Mouse (Mus musculus) stomach, embryonic 15.5 days (tissue): ENCODE measurements around the gene Prkn. TPM values are rescaled to one million over a fixed set of nuclear protein-coding genes. Genes with fewer than 3 reads are reported as not detected.

Source experiments
- ATAC-seq: fragments of 200-750 bp; cut with Nextera tagmentation; 2 replicates; pipeline ENCODE4 v1.8.0; 2017; ENCODE audit warnings: low read depth, moderate number of reproducible peaks, moderate TSS enrichment; ENCODE audit not compliant: insufficient read depth, low FRiP score
- H3K27ac ChIP-seq: fragments of 300-500 bp; sonication (generic); 2 replicates; pipeline ENCODE4 v1.5.1; 2015; ENCODE audit warnings: mild to moderate bottlenecking, inconsistent platforms
- H3K27me3 ChIP-seq: fragments of 300-500 bp; sonication (generic); replicated peaks from 2 replicates; pipeline ENCODE4 v1.6.1; 2015; ENCODE audit warnings: inconsistent platforms
- H3K36me3 ChIP-seq: fragments of 300-500 bp; sonication (generic); 2 replicates; pipeline ENCODE4 v1.6.1; 2015; ENCODE audit warnings: inconsistent platforms
- H3K4me1 ChIP-seq: fragments of 300-500 bp; sonication (generic); 2 replicates; pipeline ENCODE4 v1.6.1; 2015; ENCODE audit warnings: inconsistent platforms
- H3K4me2 ChIP-seq: fragments of 300-500 bp; sonication (generic); 2 replicates; pipeline ENCODE4 v1.6.1; 2015; ENCODE audit warnings: mild to moderate bottlenecking, inconsistent platforms
- H3K4me3 ChIP-seq: fragments of 300-500 bp; sonication (generic); replicated peaks from 2 replicates; pipeline ENCODE4 v1.5.1; 2015; ENCODE audit warnings: inconsistent platforms
- H3K9ac ChIP-seq: fragments of 300-500 bp; sonication (generic); 2 replicates; pipeline ENCODE4 v1.6.1; 2015; ENCODE audit warnings: inconsistent platforms
- H3K9me3 ChIP-seq: fragments of 300-500 bp; sonication (generic); 2 replicates; pipeline ENCODE4 v1.6.1; 2016; ENCODE audit warnings: inconsistent platforms
- WGBS: fragments of 180-500 bp; shearing (Covaris S2); methylation state at CpG from one replicate; pipeline ENCODE4 v1.1.7; 2015; 5-methylcytosine and 5-hydroxymethylcytosine counted together
- polyA plus RNA-seq: library from polyadenylated mRNA; unstranded; fragments of >200 nt; fragmentation: Nextera tagmentation; extraction: Ambion mirVana; gene quantifications from 2 replicates; pipeline ENCODE4 v1.2.1, GENCODE M21; 2015

The Prkn gene
- polyA plus RNA-seq, 1 experiment from 2014 or later: 2.0 TPM

DNA sequence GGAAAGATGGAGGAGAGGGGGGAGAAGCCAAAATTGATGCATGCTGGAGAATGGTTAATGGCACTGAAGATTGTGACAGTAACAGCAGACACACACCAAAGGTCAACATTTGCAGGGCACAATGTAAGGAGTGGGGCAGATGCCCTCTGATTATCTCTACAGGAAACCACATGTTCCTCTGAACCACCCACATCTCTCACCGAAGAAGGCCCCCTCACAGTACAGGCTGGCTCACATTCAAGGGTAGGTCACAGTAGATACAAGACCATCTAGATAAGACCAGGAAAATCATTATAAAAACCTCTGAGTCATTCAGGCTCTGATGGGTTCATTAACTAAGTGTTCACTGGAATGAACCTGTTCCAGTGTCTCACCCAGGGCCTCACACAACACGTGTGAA is 1005.3 kb downstream of the Prkn start:
- Histone ChIP-seq H3K27me3 (no peaks in the 10 kb centered on the region), H3K9me3 (no peaks in the 10 kb centered on the region), H3K9ac (no peak overlapping the region), H3K4me3 (no peak overlapping the region), H3K36me3 (no peaks in the 10 kb centered on the region), H3K4me2 (no peak overlapping the region), H3K27ac (no peak overlapping the region), H3K4me1 (no peaks in the 10 kb centered on the region)
- 53% methylated on average over 2 of the region's 2 CpGs for WGBS
- no peak for ATAC-seq

DNA sequence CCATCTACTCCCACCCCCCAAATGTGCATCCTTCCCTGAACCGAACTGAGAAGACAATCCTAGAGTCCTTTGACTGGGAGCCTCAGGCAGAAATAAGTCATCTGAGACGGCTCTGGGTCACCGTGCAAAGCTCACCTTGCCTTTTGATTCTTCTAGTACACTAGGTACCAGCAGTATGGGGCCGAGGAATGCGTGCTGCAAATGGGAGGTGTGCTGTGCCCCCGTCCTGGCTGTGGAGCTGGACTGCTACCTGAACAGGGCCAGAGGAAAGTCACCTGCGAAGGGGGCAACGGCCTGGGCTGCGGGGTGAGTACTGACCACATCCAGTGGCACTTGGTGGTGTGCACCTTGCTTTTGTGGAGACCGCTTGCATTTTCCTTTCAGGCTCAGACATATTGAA is 1014.4 kb downstream of the Prkn start:
- no peak overlapping the region for H3K9ac ChIP-seq
- no peak overlapping the region for H3K27ac ChIP-seq
- no peak for ATAC-seq
- WGBS: 72% methylated on average over 10 of the region's 10 CpGs
- no peak overlapping the region for H3K4me2 ChIP-seq
- H3K9me3 ChIP-seq: no peaks in the 10 kb centered on the region
- H3K4me3 ChIP-seq: no peak overlapping the region
- H3K4me1 ChIP-seq: no peaks in the 10 kb centered on the region
- H3K36me3 ChIP-seq: no peaks in the 10 kb centered on the region
- H3K27me3 ChIP-seq: no peaks in the 10 kb centered on the region

DNA sequence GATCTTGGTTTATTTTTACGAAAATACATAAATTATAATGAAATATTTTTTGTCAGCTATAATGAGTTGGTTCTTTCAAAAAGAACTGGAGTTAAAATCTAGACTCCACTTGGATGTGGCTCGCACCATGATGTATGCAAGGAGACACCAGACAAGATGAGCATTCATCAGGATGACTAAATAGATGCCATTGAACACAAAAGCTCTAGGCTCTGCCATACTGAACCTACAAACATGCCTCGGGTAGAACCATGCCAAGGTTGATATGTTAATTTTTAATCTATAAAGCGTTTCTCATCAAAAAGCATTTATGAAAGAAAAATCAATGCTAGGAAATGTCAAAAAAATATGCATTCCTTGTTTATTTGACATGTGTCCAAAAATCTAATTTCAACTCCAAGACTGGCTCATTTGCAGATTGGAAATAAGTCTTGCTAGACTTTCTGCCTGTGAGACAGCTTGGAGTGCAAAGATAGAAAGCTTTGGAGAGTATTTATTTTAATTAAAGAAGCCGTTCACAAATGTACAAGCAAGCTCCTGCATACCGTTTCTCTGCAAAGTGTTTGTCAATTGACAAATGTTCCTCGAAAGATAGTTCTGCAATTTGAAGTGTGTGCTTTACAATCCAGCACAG is 1018.7 kb downstream of the Prkn start:
- H3K4me2 ChIP-seq: no peak overlapping the region
- H3K4me3 ChIP-seq: no peak overlapping the region
- WGBS: 69% methylated on average over 7 of the region's 7 CpGs
- H3K9ac ChIP-seq: no peak overlapping the region
- no peaks in the 10 kb centered on the region for H3K27me3 ChIP-seq
- no peak for ATAC-seq
- H3K9me3 ChIP-seq: no peaks in the 10 kb centered on the region
- no peaks in the 10 kb centered on the region for H3K36me3 ChIP-seq
- H3K27ac ChIP-seq: no peak overlapping the region
- no peaks in the 10 kb centered on the region for H3K4me1 ChIP-seq

DNA sequence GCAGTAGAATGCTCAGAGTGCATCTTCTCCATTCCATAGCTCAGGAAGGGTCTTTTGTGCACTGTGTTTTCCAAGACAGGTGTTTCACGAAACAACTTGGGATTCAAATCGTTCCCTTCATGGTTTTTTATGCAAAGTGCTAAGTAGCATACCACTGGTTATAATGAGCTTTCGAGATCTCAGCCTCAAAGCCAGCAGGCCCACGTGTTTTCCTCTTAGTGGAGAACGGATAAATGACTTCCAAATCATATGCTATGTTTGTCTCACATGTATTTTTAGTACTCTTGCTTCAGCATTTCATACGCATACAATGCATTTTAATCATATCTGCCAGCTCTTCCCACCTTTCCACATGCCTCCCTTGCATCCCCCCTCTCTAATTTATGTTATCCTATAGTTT is 1021.0 kb downstream of the Prkn start:
- Histone ChIP-seq H3K27me3 (no peaks in the 10 kb centered on the region), H3K4me2 (no peak overlapping the region), H3K4me1 (no peaks in the 10 kb centered on the region), H3K4me3 (no peak overlapping the region), H3K9ac (no peak overlapping the region), H3K36me3 (no peaks in the 10 kb centered on the region), H3K9me3 (no peaks in the 10 kb centered on the region), H3K27ac (no peak overlapping the region)
- WGBS: 89% methylated on average over 6 of the region's 6 CpGs
- ATAC-seq: no peak

DNA sequence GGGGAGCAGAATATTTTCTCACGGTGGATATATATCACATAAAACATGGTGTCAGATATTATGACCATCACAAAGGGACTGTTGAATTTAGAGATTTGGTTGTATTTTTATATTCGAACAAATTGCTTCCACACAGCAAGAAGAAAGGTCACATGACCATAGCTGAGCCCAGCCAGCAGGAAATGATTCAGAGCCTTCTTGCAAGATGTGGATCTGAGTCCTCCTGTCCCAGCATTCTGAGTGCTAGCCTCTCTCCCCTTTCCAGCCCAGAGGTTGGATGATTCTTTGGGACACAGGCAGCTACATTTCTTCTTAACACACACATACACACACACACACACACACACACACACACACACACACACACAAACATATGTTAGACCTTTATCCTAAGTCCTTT is 1022.2 kb downstream of the Prkn start:
- Histone ChIP-seq H3K9me3 (no peaks in the 10 kb centered on the region), H3K27me3 (no peaks in the 10 kb centered on the region), H3K4me2 (no peak overlapping the region), H3K36me3 (no peaks in the 10 kb centered on the region), H3K9ac (no peak overlapping the region), H3K4me3 (no peak overlapping the region), H3K4me1 (no peaks in the 10 kb centered on the region), H3K27ac (no peak overlapping the region)
- 85% methylated on average over 2 of the region's 2 CpGs for WGBS
- ATAC-seq: no peak

DNA sequence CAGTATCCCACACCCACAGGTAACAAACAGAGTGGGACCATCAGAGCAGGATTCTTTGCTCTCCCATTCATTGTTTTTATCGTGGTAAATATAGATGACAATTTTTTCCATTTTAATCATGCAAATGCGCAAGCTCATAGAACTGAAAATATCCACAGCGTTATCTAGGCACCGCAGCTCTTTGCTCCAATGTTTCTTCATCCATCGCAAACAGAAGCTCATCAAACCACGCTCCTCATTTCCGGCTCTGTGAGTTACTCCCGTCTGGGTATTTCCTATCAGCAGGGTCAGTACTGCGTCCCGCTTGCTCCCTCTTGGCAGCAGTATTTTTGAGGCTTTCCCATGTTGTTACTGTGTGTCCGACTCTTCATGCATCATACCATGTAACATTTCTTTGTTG is 1022.8 kb downstream of the Prkn start:
- H3K9me3 ChIP-seq: no peaks in the 10 kb centered on the region
- H3K9ac ChIP-seq: no peak overlapping the region
- H3K4me1 ChIP-seq: no peaks in the 10 kb centered on the region
- no peaks in the 10 kb centered on the region for H3K27me3 ChIP-seq
- H3K4me3 ChIP-seq: no peak overlapping the region
- no peak overlapping the region for H3K4me2 ChIP-seq
- no peak for ATAC-seq
- H3K36me3 ChIP-seq: no peaks in the 10 kb centered on the region
- no peak overlapping the region for H3K27ac ChIP-seq
- 92% methylated on average over 11 of the region's 11 CpGs for WGBS

DNA sequence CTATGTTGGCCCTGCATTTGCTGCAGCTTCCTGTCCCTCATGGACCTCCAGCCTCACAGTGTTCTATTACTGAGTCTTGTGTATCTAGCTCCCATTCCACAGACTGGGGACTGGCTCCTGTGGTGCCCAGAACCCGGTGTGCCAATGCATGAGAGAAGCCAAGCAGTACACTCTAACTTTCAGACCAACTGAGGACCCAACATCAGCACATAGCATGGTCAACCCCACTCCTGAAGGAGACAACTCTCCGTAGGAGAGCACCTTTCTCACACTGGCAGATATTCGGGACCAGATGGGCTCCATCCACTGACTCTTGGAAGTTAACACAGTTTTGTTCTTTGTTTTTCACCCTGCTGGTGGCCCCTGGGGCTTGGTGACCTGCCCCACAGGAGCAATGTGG is 1026.0 kb downstream of the Prkn start:
- WGBS: 87% methylated on average over 3 of the region's 3 CpGs
- no peak for ATAC-seq
- Histone ChIP-seq H3K9ac (no peak overlapping the region), H3K4me3 (no peak overlapping the region), H3K27ac (no peak overlapping the region), H3K27me3 (no peaks in the 10 kb centered on the region), H3K36me3 (no peaks in the 10 kb centered on the region), H3K4me2 (no peak overlapping the region), H3K9me3 (no peaks in the 10 kb centered on the region), H3K4me1 (no peaks in the 10 kb centered on the region)

DNA sequence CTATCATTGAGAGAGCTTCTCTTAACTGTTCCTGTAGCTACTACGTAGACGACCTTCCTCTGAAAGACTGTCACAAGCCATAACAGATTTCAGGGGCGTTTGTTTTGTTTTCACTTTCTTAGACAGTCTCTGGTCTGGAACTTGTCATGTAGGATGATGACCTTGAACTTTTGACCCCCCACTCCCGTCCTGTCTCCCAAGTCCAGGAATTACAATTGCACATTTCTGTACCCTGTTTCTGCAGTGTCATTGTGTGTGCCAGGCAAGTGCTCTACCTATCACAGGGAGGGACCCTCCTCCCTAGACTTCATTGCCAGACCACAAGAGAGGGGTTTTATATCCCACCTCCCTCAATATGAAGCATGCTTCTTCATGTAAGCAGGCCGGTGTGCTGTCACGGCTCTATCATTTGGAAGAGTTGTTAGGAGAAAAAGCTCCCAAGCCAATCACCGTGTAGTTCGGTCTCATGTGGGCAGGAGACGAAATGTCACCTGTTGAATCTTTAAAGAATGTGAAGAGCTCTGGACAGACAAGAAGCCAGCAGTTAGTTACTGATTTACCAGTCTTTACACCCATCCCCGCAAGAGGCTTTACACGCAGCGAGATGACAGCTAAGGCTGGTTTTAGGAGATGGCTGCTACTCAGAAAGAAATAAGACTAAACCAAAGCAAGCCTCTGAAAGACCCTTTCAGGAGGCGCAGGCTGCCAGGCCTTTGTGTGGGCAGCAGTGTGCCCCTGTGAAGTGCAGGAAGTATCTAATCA is 1027.3 kb downstream of the Prkn start:
- Histone ChIP-seq H3K9me3 (no peaks in the 10 kb centered on the region), H3K4me1 (no peaks in the 10 kb centered on the region), H3K9ac (no peak overlapping the region), H3K27me3 (no peaks in the 10 kb centered on the region), H3K4me2 (no peak overlapping the region), H3K36me3 (no peaks in the 10 kb centered on the region), H3K27ac (no peak overlapping the region), H3K4me3 (no peak overlapping the region)
- no peak for ATAC-seq
- WGBS: 47% methylated on average over 13 of the region's 13 CpGs

DNA sequence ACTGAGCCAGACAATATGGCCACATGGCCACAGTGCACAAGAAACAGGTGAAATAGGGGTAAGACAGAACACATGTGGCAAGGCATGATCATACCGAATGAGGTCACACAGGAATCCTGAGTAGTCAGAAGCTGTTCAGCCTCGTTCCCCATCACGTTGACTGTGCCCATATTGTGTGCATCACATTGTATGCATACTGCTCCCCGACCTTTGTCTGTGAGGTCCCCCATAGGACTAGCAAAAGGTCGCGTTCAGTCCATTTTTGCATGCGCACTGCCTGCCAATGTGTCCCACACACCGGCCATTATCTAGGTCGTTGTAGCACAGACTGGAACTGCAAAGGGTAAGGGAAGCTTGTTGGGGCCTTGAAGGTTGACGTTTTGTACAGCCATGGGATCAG is 1030.4 kb downstream of the Prkn start:
- no peak overlapping the region for H3K4me2 ChIP-seq
- H3K9me3 ChIP-seq: no peaks in the 10 kb centered on the region
- no peaks in the 10 kb centered on the region for H3K4me1 ChIP-seq
- no peak overlapping the region for H3K27ac ChIP-seq
- H3K27me3 ChIP-seq: no peaks in the 10 kb centered on the region
- H3K4me3 ChIP-seq: no peak overlapping the region
- no peaks in the 10 kb centered on the region for H3K36me3 ChIP-seq
- no peak overlapping the region for H3K9ac ChIP-seq
- ATAC-seq: no peak
- 90% methylated on average over 10 of the region's 10 CpGs for WGBS

DNA sequence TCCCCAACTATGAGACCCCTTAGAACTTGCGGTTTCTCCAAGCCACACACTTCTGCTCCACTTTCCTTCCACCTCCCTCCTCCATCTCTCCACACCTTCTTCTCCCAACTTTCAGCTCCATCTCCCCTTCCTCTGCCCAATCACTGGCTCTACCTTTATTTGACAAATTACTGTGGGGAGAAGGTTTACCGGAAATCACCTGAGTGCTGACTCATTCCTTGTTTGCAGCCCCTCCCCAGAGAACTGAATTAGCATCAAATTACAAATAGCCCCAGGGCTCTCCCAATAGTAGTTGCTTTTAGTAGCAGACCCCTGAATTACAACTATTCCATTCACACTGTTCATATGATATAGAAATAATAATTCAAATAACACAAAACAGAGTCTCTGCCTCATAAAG is 1036.1 kb downstream of the Prkn start:
- 71% methylated on average over 2 of the region's 2 CpGs for WGBS
- Histone ChIP-seq H3K4me3 (no peak overlapping the region), H3K4me2 (no peak overlapping the region), H3K27ac (no peak overlapping the region), H3K9me3 (no peaks in the 10 kb centered on the region), H3K9ac (no peak overlapping the region), H3K27me3 (no peaks in the 10 kb centered on the region), H3K4me1 (no peaks in the 10 kb centered on the region), H3K36me3 (no peaks in the 10 kb centered on the region)
- ATAC-seq: no peak

DNA sequence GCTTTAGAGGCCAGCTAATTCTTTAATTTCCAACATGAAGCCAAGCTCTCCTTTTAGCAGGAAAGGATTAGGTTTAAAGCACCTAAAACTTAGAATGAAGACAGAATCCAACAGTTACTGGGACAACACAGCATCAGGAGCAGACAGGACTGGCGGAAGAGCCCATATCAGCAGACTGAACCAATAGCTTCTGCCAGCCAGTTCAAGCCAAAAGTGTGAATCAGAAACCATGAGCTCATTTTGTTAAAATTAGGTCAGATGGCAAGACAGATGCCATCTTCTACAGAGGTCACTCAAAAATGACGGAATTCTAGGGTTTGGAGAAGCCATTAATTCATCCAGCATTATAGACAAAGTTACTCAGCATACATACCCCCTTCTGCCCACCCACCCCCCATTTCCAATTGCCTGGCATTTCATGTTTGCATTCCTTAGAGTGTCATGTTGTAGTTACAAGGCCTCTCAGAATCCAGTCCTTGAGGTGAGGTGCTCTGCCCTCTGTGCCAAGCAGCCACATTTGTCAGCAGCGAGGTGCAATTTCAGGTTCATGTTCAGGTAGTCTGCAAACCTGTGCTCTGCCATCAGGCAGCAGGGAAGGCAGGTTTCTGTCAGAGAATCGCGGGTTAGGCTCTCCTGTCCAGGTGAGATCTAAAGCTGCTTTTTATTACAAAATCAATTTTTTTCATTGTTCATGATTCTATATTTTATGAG is 1041.1 kb downstream of the Prkn start:
- Histone ChIP-seq H3K4me1 (no peaks in the 10 kb centered on the region), H3K9ac (no peak overlapping the region), H3K4me3 (no peak overlapping the region), H3K27ac (no peak overlapping the region), H3K4me2 (no peak overlapping the region), H3K27me3 (no peaks in the 10 kb centered on the region), H3K9me3 (no peaks in the 10 kb centered on the region), H3K36me3 (no peaks in the 10 kb centered on the region)
- 79% methylated on average over 5 of the region's 5 CpGs for WGBS
- no peak for ATAC-seq

DNA sequence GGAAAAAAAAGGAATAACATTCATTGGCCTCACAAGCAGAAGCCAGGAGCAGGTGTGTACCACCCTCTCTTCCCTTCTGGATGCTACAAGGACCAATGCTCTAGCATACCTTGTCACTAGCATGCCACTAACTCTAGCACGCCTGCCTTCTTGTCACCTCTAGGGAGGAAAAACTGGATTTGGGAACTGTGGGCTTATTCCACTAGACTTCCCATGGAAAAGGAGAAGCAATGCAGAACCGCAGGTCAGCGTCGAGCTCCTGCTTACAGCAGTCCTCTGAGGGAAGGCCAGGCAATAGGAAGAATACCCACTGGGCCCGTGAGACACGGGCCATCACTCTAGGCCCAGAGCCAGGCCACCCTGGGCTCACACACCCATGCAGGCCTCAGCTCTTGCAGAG is 1045.4 kb downstream of the Prkn start:
- no peaks in the 10 kb centered on the region for H3K27me3 ChIP-seq
- H3K9ac ChIP-seq: no peak overlapping the region
- H3K4me2 ChIP-seq: no peak overlapping the region
- H3K36me3 ChIP-seq: no peaks in the 10 kb centered on the region
- ATAC-seq: no peak
- H3K4me1 ChIP-seq: no peaks in the 10 kb centered on the region
- no peak overlapping the region for H3K27ac ChIP-seq
- 91% methylated on average over 6 of the region's 6 CpGs for WGBS
- no peaks in the 10 kb centered on the region for H3K9me3 ChIP-seq
- H3K4me3 ChIP-seq: no peak overlapping the region
